Mouse (Mus musculus): ENCODE measurements around the gene Ezh1. TPM values are rescaled to one million over a fixed set of nuclear protein-coding genes. Genes with fewer than 3 reads are reported as not detected.

The Ezh1 gene
- polyA plus RNA-seq, 1 experiment, result 44.8 TPM

DNA sequence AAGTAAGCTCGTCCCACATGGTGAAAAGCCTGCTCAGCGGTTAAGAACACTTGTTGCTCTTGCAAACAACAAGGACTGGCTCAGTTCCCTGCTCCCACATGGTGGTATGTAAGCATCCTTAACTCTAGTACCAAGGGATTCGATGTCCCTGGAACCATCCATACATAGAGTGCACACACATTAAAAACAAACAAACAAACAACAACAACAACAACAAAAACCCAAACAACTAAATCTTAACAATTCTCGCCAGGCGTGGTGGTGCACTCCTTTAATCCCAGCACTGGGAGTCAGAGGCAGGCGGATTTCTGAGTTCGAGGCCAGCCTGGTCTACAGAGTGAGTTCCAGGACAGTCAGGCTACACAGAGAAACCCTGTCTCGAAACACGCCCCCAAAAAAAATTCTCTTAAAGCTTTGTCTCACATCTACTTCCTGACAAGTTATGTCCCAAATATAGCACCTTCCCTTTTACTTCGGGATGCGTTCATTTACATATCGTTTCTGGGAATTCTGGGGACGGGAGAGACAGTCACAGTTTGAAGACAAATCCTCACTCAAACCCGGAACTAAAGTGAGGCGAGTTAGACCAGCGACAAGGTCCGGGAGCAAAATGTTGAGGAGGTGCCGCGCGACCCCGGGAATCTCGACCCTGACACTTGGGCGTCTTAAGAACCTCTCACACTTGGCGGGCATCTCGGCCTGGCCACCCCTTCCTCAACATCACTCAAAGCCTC is 765 bp downstream of the Ezh1 start:
- 13% methylated on average over 25 of the region's 25 CpGs for WGBS
- Histone ChIP-seq H3K27ac (ENCODE audit: insufficient read depth, low read depth, low read length) (peak overlapping the region; percentile 61), H3K36me3 (ENCODE audit: control insufficient read depth, insufficient read depth, low read length) (no peaks in the 10 kb centered on the region; the same call in 1 of the 2 replicates), H3K4me1 (ENCODE audit: control insufficient read depth, insufficient read depth, low read length) (peaks cover 17% of the 10 kb centered on the region; the same call in 1 of the 2 replicates), H3K4me3 (ENCODE audit: insufficient read depth, low read depth, low read length) (peak overlapping the region; percentile 92), H3K27me3 (replicated peaks; ENCODE audit: control insufficient read depth, insufficient read depth, low read length) (no peaks in the 10 kb centered on the region)
- no peak for DNase-seq
- TF ChIP-seq POLR2A (IDR thresholded peaks at IDR 0.05; ENCODE audit: low read depth, low read length) (no peak), CTCF (conservative IDR thresholded peaks at IDR 0.05; ENCODE audit: insufficient read depth, insufficient read length, low read depth, low read length) (no peak)

DNA sequence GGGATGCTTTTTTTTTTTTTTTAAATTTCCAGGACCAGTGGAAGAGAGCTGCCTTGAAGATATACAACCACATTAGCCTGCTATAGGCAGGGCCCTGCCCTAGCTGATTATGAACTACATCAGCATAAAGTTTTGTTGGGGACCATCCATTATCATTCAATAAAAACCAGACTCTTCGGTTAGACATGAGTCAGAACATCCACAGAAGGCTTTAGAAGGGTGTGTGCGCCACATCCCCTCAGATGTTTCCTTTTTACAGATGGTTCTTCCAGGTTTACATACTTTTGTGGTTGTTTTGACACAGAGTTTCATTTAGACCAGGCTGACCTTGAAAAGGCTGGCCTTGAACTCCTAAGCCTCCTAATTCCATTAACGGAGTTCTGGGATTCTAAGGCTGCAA is 1.9 kb downstream of the Ezh1 start:
- H3K4me3 ChIP-seq (ENCODE audit: insufficient read depth, low read depth, low read length), result no peak overlapping the region
- TF ChIP-seq CTCF (conservative IDR thresholded peaks at IDR 0.05; ENCODE audit: insufficient read depth, insufficient read length, low read depth, low read length), result no peak
- no peak for TF ChIP-seq POLR2A (IDR thresholded peaks at IDR 0.05; ENCODE audit: low read depth, low read length)
- peaks cover 10% of the 10 kb centered on the region; the same call in 1 of the 2 replicates for H3K4me1 ChIP-seq (ENCODE audit: control insufficient read depth, insufficient read depth, low read length)
- H3K36me3 ChIP-seq (ENCODE audit: control insufficient read depth, insufficient read depth, low read length), result no peaks in the 10 kb centered on the region; the same call in 1 of the 2 replicates
- 74% methylated on average over 3 of the region's 3 CpGs for WGBS
- H3K27ac ChIP-seq (ENCODE audit: insufficient read depth, low read depth, low read length), result no peak overlapping the region
- DNase-seq, result no peak
- no peaks in the 10 kb centered on the region for H3K27me3 ChIP-seq (replicated peaks; ENCODE audit: control insufficient read depth, insufficient read depth, low read length)

DNA sequence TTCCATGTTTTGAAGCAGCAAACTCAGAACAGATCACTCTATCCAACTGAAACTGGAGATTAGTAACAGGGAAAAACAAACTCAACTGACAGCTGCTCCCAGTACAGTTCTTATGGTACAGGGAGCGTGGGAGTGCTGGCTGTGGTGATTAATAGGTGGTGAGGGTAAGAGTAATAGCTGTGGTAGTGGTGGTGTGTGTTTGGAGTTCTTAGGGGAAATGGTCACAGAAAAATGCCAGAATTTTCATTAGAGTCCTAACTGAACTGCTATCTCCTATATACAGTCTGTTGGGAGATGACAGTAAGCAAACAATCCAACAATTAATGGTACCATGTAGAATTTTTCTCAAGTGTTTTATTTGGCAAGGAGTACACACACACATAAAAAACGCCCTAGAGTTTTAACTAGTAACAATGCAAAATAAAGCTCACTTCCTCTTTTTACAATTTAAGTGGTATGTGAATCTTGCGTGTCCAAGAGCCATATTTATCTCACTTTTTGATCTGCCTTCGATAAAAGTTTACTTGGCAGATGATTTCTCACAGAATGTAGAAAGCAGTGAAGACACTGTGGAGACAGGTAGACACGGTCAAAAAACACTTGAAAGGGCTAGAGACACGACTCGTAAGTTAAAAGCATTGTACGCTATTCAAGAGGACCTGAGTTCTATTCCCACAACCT is 4.8 kb downstream of the Ezh1 start:
- TF ChIP-seq POLR2A (IDR thresholded peaks at IDR 0.05; ENCODE audit: low read depth, low read length), result no peak
- no peak for TF ChIP-seq CTCF (conservative IDR thresholded peaks at IDR 0.05; ENCODE audit: insufficient read depth, insufficient read length, low read depth, low read length)
- 61% methylated on average over 8 of the region's 8 CpGs for WGBS
- Histone ChIP-seq H3K4me3 (ENCODE audit: insufficient read depth, low read depth, low read length) (no peak overlapping the region), H3K27ac (ENCODE audit: insufficient read depth, low read depth, low read length) (peak overlapping the region; percentile 73), H3K4me1 (ENCODE audit: control insufficient read depth, insufficient read depth, low read length) (peaks cover 23% of the 10 kb centered on the region; the same call in 1 of the 2 replicates), H3K27me3 (replicated peaks; ENCODE audit: control insufficient read depth, insufficient read depth, low read length) (no peaks in the 10 kb centered on the region), H3K36me3 (ENCODE audit: control insufficient read depth, insufficient read depth, low read length) (no peaks in the 10 kb centered on the region; the same call in 1 of the 2 replicates)
- peak; percentile 12 for DNase-seq

DNA sequence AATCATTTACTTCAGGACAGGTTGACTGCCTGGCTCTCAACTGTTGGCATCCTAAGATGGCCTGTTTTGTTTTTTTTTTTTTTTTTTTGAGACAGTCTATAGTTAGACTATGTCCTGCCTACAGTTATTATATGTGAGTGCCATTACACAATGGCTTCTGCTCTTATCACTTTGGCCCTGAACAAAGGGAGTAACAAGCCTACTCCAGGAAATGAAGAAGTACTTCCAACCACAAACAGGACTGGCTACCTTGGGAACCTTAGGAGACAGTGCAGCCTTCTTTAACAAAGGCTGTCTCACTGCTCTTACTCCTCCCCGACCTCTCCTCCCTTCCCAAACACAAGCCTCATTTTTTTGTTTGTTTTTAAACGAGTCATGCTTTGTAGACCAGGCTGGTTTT is 5.4 kb downstream of the Ezh1 start:
- H3K4me3 ChIP-seq (ENCODE audit: insufficient read depth, low read depth, low read length), result no peak overlapping the region
- no peaks in the 10 kb centered on the region; the same call in 1 of the 2 replicates for H3K36me3 ChIP-seq (ENCODE audit: control insufficient read depth, insufficient read depth, low read length)
- peak overlapping the region; percentile 73 for H3K27ac ChIP-seq (ENCODE audit: insufficient read depth, low read depth, low read length)
- peaks cover 23% of the 10 kb centered on the region; the same call in 1 of the 2 replicates for H3K4me1 ChIP-seq (ENCODE audit: control insufficient read depth, insufficient read depth, low read length)
- H3K27me3 ChIP-seq (replicated peaks; ENCODE audit: control insufficient read depth, insufficient read depth, low read length), result no peaks in the 10 kb centered on the region
- WGBS, result 38% methylated on average over 2 of the region's 2 CpGs
- TF ChIP-seq POLR2A (IDR thresholded peaks at IDR 0.05; ENCODE audit: low read depth, low read length), result no peak
- no peak for TF ChIP-seq CTCF (conservative IDR thresholded peaks at IDR 0.05; ENCODE audit: insufficient read depth, insufficient read length, low read depth, low read length)
- no peak for DNase-seq

DNA sequence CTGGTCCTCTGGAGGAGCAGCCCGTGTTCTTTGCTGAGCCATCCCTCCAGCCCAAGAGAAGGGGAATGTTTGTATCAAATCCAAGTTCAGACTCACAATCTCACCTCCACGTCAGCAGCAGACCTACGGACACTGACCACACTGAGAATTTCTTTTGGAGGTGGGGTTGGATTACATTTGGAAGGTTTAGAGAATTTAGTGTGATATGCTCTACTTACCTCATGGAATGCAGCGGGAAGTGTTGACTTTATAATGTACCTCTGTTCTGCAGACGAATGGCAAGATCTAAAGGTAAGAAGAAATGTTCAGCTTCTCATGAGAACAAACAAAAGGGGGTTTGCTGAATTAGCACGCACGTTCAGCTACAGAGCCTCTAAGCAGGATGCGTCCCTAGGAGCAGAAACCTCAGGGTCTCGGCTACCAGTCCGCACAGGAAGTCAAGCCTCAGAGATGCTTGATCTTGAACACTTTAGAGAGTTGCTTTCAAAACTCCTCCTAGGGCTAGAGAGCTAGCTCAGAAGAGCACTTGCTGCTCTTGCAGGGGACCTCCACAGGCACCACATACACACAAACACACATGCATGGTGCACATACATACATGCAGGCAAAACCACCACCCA is 7.7 kb downstream of the Ezh1 start:
- peaks cover 2% of the 10 kb centered on the region; the same call in 1 of the 2 replicates for H3K36me3 ChIP-seq (ENCODE audit: control insufficient read depth, insufficient read depth, low read length)
- H3K27ac ChIP-seq (ENCODE audit: insufficient read depth, low read depth, low read length), result peak overlapping the region; percentile 29
- peaks cover 18% of the 10 kb centered on the region; the same call in 1 of the 2 replicates for H3K4me1 ChIP-seq (ENCODE audit: control insufficient read depth, insufficient read depth, low read length)
- H3K27me3 ChIP-seq (replicated peaks; ENCODE audit: control insufficient read depth, insufficient read depth, low read length), result no peaks in the 10 kb centered on the region
- no peak overlapping the region for H3K4me3 ChIP-seq (ENCODE audit: insufficient read depth, low read depth, low read length)
- TF ChIP-seq POLR2A (IDR thresholded peaks at IDR 0.05; ENCODE audit: low read depth, low read length) (no peak), CTCF (conservative IDR thresholded peaks at IDR 0.05; ENCODE audit: insufficient read depth, insufficient read length, low read depth, low read length) (no peak)
- WGBS, result 39% methylated on average over 10 of the region's 10 CpGs
- peak; percentile 84 for DNase-seq

DNA sequence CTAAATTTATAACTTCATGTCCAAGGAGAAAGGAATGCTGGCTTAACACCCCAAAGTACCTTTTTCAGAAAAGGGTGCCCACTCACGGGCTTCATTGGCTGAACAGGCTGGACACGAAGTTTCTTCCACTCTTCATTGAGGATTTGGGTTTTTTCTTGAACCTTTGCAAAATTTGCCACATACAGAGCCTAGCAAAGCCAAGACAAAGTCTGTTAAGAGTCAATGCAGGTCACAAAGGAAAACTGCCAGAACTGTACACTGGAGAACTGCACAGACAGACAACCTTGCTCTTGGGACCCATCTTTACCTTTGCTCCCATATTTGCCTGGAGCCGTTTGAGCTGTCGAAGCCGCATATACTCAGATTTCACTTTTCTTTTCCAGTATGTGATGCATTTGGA is 9.3 kb downstream of the Ezh1 start:
- Histone ChIP-seq H3K27ac (ENCODE audit: insufficient read depth, low read depth, low read length) (0 out of 2 replicates have a peak overlapping the region, but pooled peaks have one; percentile 41), H3K4me1 (ENCODE audit: control insufficient read depth, insufficient read depth, low read length) (peaks cover 18% of the 10 kb centered on the region; the same call in 1 of the 2 replicates), H3K4me3 (ENCODE audit: insufficient read depth, low read depth, low read length) (no peak overlapping the region), H3K27me3 (replicated peaks; ENCODE audit: control insufficient read depth, insufficient read depth, low read length) (no peaks in the 10 kb centered on the region), H3K36me3 (ENCODE audit: control insufficient read depth, insufficient read depth, low read length) (peaks cover 2% of the 10 kb centered on the region; the same call in 1 of the 2 replicates)
- no peak for TF ChIP-seq CTCF (conservative IDR thresholded peaks at IDR 0.05; ENCODE audit: insufficient read depth, insufficient read length, low read depth, low read length)
- no peak for TF ChIP-seq POLR2A (IDR thresholded peaks at IDR 0.05; ENCODE audit: low read depth, low read length)
- 55% methylated on average over 5 of the region's 5 CpGs for WGBS
- peak; percentile 69 for DNase-seq
